In the genomic region with DNA sequence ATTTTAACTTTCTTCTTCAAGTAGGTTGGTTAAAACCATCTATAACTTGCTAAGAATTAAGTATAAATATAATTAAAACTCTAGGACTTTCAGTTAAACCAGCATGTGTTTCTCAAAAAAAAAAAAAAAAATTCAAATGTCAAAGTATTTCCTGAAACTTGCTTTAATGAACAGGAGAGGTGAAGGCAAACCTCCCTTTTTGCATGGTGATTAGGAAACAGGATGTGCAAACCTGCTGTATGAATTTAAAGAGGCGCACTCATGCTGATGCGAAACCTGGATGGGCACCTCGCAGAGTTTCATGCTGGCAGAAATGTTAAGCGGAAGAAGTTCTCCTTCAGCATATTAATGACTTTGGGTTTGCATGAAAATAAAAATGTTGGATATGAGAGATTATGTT, we compare ENCODE assay signal across 26 mouse cellular contexts.
A peak's percentile ranks its signal among the peaks of the same experiment; 100 is the strongest.
DNase-seq lines count a peak whose midpoint lies in the region; ATAC-seq and TF ChIP-seq lines count a peak whose summit lies in the region.
"Had no signal": no experiment of that assay in that cellular context is flagged by ENCODE, and none has a peak within 500 bp of the region (broad histone marks: within the 10 kb centered on the region; RNA-seq: fewer than 3 reads in every experiment).

No protein-coding gene starts in this region.

- no peaks in the 10 kb centered on the region for H3K36me3 ChIP-seq in heart, embryonic 14.5 days (ENCODE audit: control insufficient read depth, insufficient read depth, low read length)
- H3K36me3 ChIP-seq in splenic B cell, adult 2 months (ENCODE audit: control insufficient read depth, insufficient read depth, low read length, poor library complexity, severe bottlenecking): no peaks in the 10 kb centered on the region
- no peaks in the 10 kb centered on the region for H3K36me3 ChIP-seq in midbrain, embryonic 16.5 days (ENCODE audit: control insufficient read depth, insufficient read depth, low read length)
- H3K36me3 ChIP-seq: embryonic facial prominence, embryonic 12.5 days; embryonic facial prominence, embryonic 15.5 days; forebrain, embryonic 12.5 days; forebrain, embryonic 15.5 days; G1E; intestine, embryonic 15.5 days had no signal

- TF ChIP-seq POLR2A in embryonic fibroblast, embryonic 13.5 days (IDR thresholded peaks at IDR 0.05; ENCODE audit: low read depth, low read length): no peak

- no peaks in the 10 kb centered on the region for H3K27me3 ChIP-seq in heart, embryonic 14.5 days (ENCODE audit: control insufficient read depth, insufficient read depth, low read length)
- H3K27me3 ChIP-seq in splenic B cell, adult 2 months (ENCODE audit: control insufficient read depth, insufficient read depth, low read length, poor library complexity, severe bottlenecking): no peaks in the 10 kb centered on the region
- no peaks in the 10 kb centered on the region for H3K27me3 ChIP-seq in midbrain, embryonic 16.5 days (ENCODE audit: control insufficient read depth, insufficient read depth, low read depth, low read length)
- H3K27me3 ChIP-seq: embryonic facial prominence, embryonic 12.5 days; embryonic facial prominence, embryonic 15.5 days; forebrain, embryonic 12.5 days; forebrain, embryonic 15.5 days; intestine, embryonic 15.5 days had no signal

- no peaks in the 10 kb centered on the region for H3K9me3 ChIP-seq in heart, embryonic 14.5 days (ENCODE audit: control insufficient read depth, low read length)
- no peaks in the 10 kb centered on the region for H3K9me3 ChIP-seq in midbrain, embryonic 16.5 days (replicated peaks; ENCODE audit: control insufficient read depth, low read length, poor library complexity, severe bottlenecking)
- H3K9me3 ChIP-seq: embryonic facial prominence, embryonic 12.5 days; embryonic facial prominence, embryonic 15.5 days; forebrain, embryonic 12.5 days; forebrain, embryonic 15.5 days; intestine, embryonic 15.5 days had no signal

- no peak overlapping the region for H3K9ac ChIP-seq in heart, embryonic 14.5 days (ENCODE audit: low read length)
- no peak overlapping the region for H3K9ac ChIP-seq in midbrain, embryonic 16.5 days (ENCODE audit: low read depth, low read length)
- H3K9ac ChIP-seq: embryonic facial prominence, embryonic 12.5 days; embryonic facial prominence, embryonic 15.5 days; forebrain, embryonic 12.5 days; forebrain, embryonic 15.5 days; hindbrain, embryonic 14.5 days; intestine, embryonic 15.5 days had no signal

- 0 out of 2 replicates have a peak overlapping the region, but pooled peaks have one; percentile 17 for H3K4me2 ChIP-seq in heart, embryonic 14.5 days (ENCODE audit: low read length)
- no peak overlapping the region for H3K4me2 ChIP-seq in midbrain, embryonic 16.5 days (ENCODE audit: low read length)
- H3K4me2 ChIP-seq: embryonic facial prominence, embryonic 12.5 days; embryonic facial prominence, embryonic 15.5 days; forebrain, embryonic 12.5 days; forebrain, embryonic 15.5 days; hindbrain, embryonic 14.5 days; intestine, embryonic 15.5 days had no signal

- 91% methylated on average over 4 of the region's 4 CpGs for WGBS in heart, embryonic 14.5 days
- WGBS in midbrain, embryonic 16.5 days: 86% methylated on average over 4 of the region's 4 CpGs

- peaks cover 22 to 49% of the 10 kb centered on the region in 2 experiments for H3K4me1 ChIP-seq in heart, embryonic 14.5 days (ENCODE audit: control insufficient read depth in 2 of 2, insufficient read depth in 2 of 2, low read length in 2 of 2)
- H3K4me1 ChIP-seq in embryonic fibroblast, embryonic 13.5 days (ENCODE audit: control insufficient read depth, insufficient read depth, low read length): peaks cover 28% of the 10 kb centered on the region
- peaks cover 5% of the 10 kb centered on the region; the same call in 1 of the 2 replicates for H3K4me1 ChIP-seq in midbrain, embryonic 16.5 days (ENCODE audit: control insufficient read depth, insufficient read depth, low read length)

- H3K4me3 ChIP-seq in heart, embryonic 14.5 days (ENCODE audit: control insufficient read depth in 1 of 2, insufficient read depth in 1 of 2, low read depth in 1 of 2, low read length in 2 of 2): no peak overlapping the region
- no peak overlapping the region for H3K4me3 ChIP-seq in embryonic fibroblast, embryonic 13.5 days (ENCODE audit: insufficient read depth, low read length)
- no peak overlapping the region for H3K4me3 ChIP-seq in midbrain, embryonic 16.5 days (ENCODE audit: low read depth, low read length)
- H3K4me3 ChIP-seq: embryonic facial prominence, embryonic 12.5 days; embryonic facial prominence, embryonic 15.5 days; erythroblast, embryonic 14.5 days; forebrain, embryonic 12.5 days; forebrain, embryonic 15.5 days; heart, adult 2 months; intestine, embryonic 15.5 days had no signal

- no peak overlapping the region for H3K27ac ChIP-seq in heart, embryonic 14.5 days (replicated peaks in 1 of 2; ENCODE audit: control insufficient read depth in 1 of 2, insufficient read depth in 1 of 2, low read depth in 2 of 2, low read length in 2 of 2)
- peak overlapping the region; percentile 36; the same call in 1 of the 2 replicates for H3K27ac ChIP-seq in embryonic fibroblast, embryonic 13.5 days (ENCODE audit: insufficient read depth, low read length)
- H3K27ac ChIP-seq in midbrain, embryonic 16.5 days (ENCODE audit: low read length): no peak overlapping the region
- H3K27ac ChIP-seq: embryonic facial prominence, embryonic 12.5 days; embryonic facial prominence, embryonic 15.5 days; forebrain, embryonic 12.5 days; forebrain, embryonic 15.5 days; heart, adult 2 months; hindbrain, embryonic 14.5 days; hindbrain, postnatal 0 days; intestine, embryonic 15.5 days had no signal

- TF ChIP-seq CTCF in embryonic fibroblast, embryonic 13.5 days (IDR thresholded peaks at IDR 0.05; ENCODE audit: borderline replicate concordance, insufficient read depth, low read length): no peak

- ATAC-seq in heart, embryonic 14.5 days (ENCODE audit: insufficient number of reproducible peaks, insufficient read depth, low FRiP score, low read depth): no peak
- ATAC-seq in CD4-positive, CD25-positive, alpha-beta regulatory T cell, adult 4 months: peak; percentile 61
- ATAC-seq in midbrain, embryonic 16.5 days: no peak
- ATAC-seq: forebrain, embryonic 15.5 days; hindbrain, postnatal 0 days; intestine, embryonic 15.5 days had no signal

- DNase-seq in heart, adult 18-20 months: no peak
- DNase-seq in splenic B cell, adult 2 months (ENCODE audit: low read depth, low spot score): peak; percentile 24
- DNase-seq in adrenal gland, adult 2 months: no peak
- DNase-seq: adrenal gland, postnatal 14 days; B cell, adult 2 months; cerebellum, adult 11 months; cerebellum, adult 9-11 months; cerebellum, postnatal 25 days; gastrocnemius, postnatal 25 days; heart, adult 2 months; heart, postnatal 14 days; heart, postnatal 4 days; kidney, adult 18-20 months had no signal
